Comparison of ENCODE assay signal across 11 mouse cellular contexts in genomic region chrX:153500047-153500345, GRCm38 (mm10). TPM values are rescaled to one million over a fixed set of nuclear protein-coding genes. Genes with fewer than 3 reads are reported as not detected.
DNase-seq lines count a peak whose midpoint lies in the region; ATAC-seq and TF ChIP-seq lines count a peak whose summit lies in the region.
"Had no signal": no experiment of that assay in that cellular context is flagged by ENCODE, and none has a peak within 500 bp of the region (broad histone marks: within the 10 kb centered on the region; RNA-seq: fewer than 3 reads in every experiment).

No protein-coding gene starts in this region.

- peaks cover 15% of the 10 kb centered on the region for H3K4me1 ChIP-seq in megakaryocyte, embryonic 14.5 days
- no peaks in the 10 kb centered on the region for H3K4me1 ChIP-seq in forebrain, postnatal 0 days (ENCODE audit: insufficient read depth)
- H3K4me1 ChIP-seq in limb, embryonic 14.5 days (ENCODE audit: control insufficient read depth, insufficient read depth, low read length), result no peaks in the 10 kb centered on the region
- no peaks in the 10 kb centered on the region for H3K4me1 ChIP-seq in stomach, embryonic 15.5 days

- no peak for ATAC-seq in megakaryocyte, adult 5-6 weeks (ENCODE audit: poor library complexity, severe bottlenecking)
- ATAC-seq in forebrain, postnatal 0 days, result no peak
- ATAC-seq in limb, embryonic 14.5 days (ENCODE audit: low FRiP score, low read depth), result no peak
- ATAC-seq in stomach, embryonic 15.5 days (ENCODE audit: insufficient read depth, low FRiP score, low read depth), result no peak
- ATAC-seq in erythroid progenitor cell, adult 5-6 weeks (replicated peaks; ENCODE audit: low FRiP score, poor library complexity, severe bottlenecking), result no peak

- 28% methylated on average over 12 of the region's 12 CpGs for WGBS in forebrain, postnatal 0 days
- 27% methylated on average over 12 of the region's 12 CpGs for WGBS in limb, embryonic 14.5 days
- 26% methylated on average over 12 of the region's 12 CpGs for WGBS in stomach, embryonic 15.5 days

- peaks cover 5% of the 10 kb centered on the region for H3K27me3 ChIP-seq in megakaryocyte, embryonic 14.5 days (replicated peaks)
- H3K27me3 ChIP-seq in forebrain, postnatal 0 days (ENCODE audit: insufficient read depth, low read length), result no peaks in the 10 kb centered on the region
- no peaks in the 10 kb centered on the region for H3K27me3 ChIP-seq in limb, embryonic 14.5 days (ENCODE audit: control insufficient read depth, insufficient read depth, low read length)
- H3K27me3 ChIP-seq in stomach, embryonic 15.5 days (replicated peaks), result no peaks in the 10 kb centered on the region
- H3K27me3 ChIP-seq: CH12.LX had no signal

- TF ChIP-seq CTCF in forebrain, postnatal 0 days (IDR thresholded peaks at IDR 0.05; ENCODE audit: low read depth), result no peak

- no peak for TF ChIP-seq POLR2A in limb, embryonic 14.5 days (IDR thresholded peaks at IDR 0.05; ENCODE audit: borderline replicate concordance, extremely low read depth, insufficient read depth, insufficient read length)

- peaks cover 20% of the 10 kb centered on the region for H3K9me3 ChIP-seq in megakaryocyte, embryonic 14.5 days
- no peaks in the 10 kb centered on the region for H3K9me3 ChIP-seq in forebrain, postnatal 0 days (ENCODE audit: low read length)
- H3K9me3 ChIP-seq in limb, embryonic 14.5 days (ENCODE audit: control insufficient read depth, low read length), result no peaks in the 10 kb centered on the region
- no peaks in the 10 kb centered on the region for H3K9me3 ChIP-seq in stomach, embryonic 15.5 days

- peak overlapping the region; percentile 78 for H3K9ac ChIP-seq in forebrain, postnatal 0 days
- H3K9ac ChIP-seq in limb, embryonic 14.5 days (ENCODE audit: low read depth, low read length, severe bottlenecking), result peak overlapping the region; percentile 82
- peak overlapping the region; percentile 25; the same call in 1 of the 2 replicates for H3K9ac ChIP-seq in stomach, embryonic 15.5 days

- H3K36me3 ChIP-seq in megakaryocyte, embryonic 14.5 days (replicated peaks; ENCODE audit: low read length), result peaks cover 12% of the 10 kb centered on the region
- no peaks in the 10 kb centered on the region for H3K36me3 ChIP-seq in forebrain, postnatal 0 days (ENCODE audit: insufficient read depth)
- H3K36me3 ChIP-seq in limb, embryonic 14.5 days (ENCODE audit: control insufficient read depth, insufficient read depth, low read length), result no peaks in the 10 kb centered on the region
- H3K36me3 ChIP-seq in stomach, embryonic 15.5 days, result no peaks in the 10 kb centered on the region

- peak overlapping the region; percentile 64 for H3K4me2 ChIP-seq in forebrain, postnatal 0 days (ENCODE audit: low read depth)
- H3K4me2 ChIP-seq in limb, embryonic 14.5 days (replicated peaks; ENCODE audit: low read depth, low read length, severe bottlenecking), result peak overlapping the region; percentile 66
- H3K4me2 ChIP-seq in stomach, embryonic 15.5 days, result peak overlapping the region; percentile 65

- H3K4me3 ChIP-seq in megakaryocyte, embryonic 14.5 days (replicated peaks), result peak overlapping the region; percentile 95
- peak overlapping the region; percentile 50 for H3K4me3 ChIP-seq in forebrain, postnatal 0 days (ENCODE audit: low read depth, low read length)
- H3K4me3 ChIP-seq in limb, embryonic 14.5 days (replicated peaks; ENCODE audit: low read length), result peak overlapping the region; percentile 58
- peak overlapping the region; percentile 58 for H3K4me3 ChIP-seq in stomach, embryonic 15.5 days (replicated peaks)

- H3K27ac ChIP-seq in forebrain, postnatal 0 days (ENCODE audit: low read depth, low read length), result peak overlapping the region; percentile 97
- 0 out of 2 replicates have a peak overlapping the region, but pooled peaks have one; percentile 5 for H3K27ac ChIP-seq in limb, embryonic 14.5 days (replicated peaks; ENCODE audit: low read depth, low read length)
- H3K27ac ChIP-seq in stomach, embryonic 15.5 days, result no peak overlapping the region

- peak; percentile 13 for DNase-seq in embryo, embryonic 10 days (ENCODE audit: low spot score)
- DNase-seq in embryo, embryonic 9.5 days (ENCODE audit: extremely low spot score), result no peak
- DNase-seq in forebrain, postnatal 0 days, result peak; percentile 30
- DNase-seq in limb, embryonic 14.5 days (ENCODE audit: low spot score), result no peak

RNA-seq across cellular contexts. Expression of gene Ubqln2, which starts 2.0 kb away (rescaled TPM):
- polyA plus RNA-seq in megakaryocyte, embryonic 14.5 days (2012; ENCODE audit: insufficient read depth, low replicate concordance), result 50.3 and 158 TPM in 2 replicates
- total RNA-seq in megakaryocyte, adult 5-6 weeks (2015), result 46.0 and 46.4 TPM in 2 replicates
- total RNA-seq in megakaryocyte, adult 5-6 weeks (2017), result 6.6 and 10.0 TPM in 2 replicates
- total RNA-seq in forebrain, postnatal 0 days (2014; rRNA removed), result 52.2 and 87.1 TPM in 2 replicates
- 41.2 and 53.9 TPM in 2 replicates for polyA plus RNA-seq in forebrain, postnatal 0 days (2015; fragmentation: Nextera tagmentation; extraction: Ambion mirVana)
- polyA plus RNA-seq in limb, embryonic 14.5 days (2012; rRNA removed), result 64.4 and 86.6 TPM in 2 replicates
- 29.2 and 31.9 TPM in 2 replicates for polyA plus RNA-seq in limb, embryonic 14.5 days (2014; fragmentation: Nextera tagmentation; extraction: Ambion mirVana)
- 19.5 and 22.1 TPM in 2 replicates for polyA plus RNA-seq in stomach, embryonic 15.5 days (2015; fragmentation: Nextera tagmentation; extraction: Ambion mirVana)
- total RNA-seq in erythroid progenitor cell, adult 5-6 weeks (2015; ENCODE audit: low replicate concordance), result 12.6 and 13.0 TPM in 2 replicates
- total RNA-seq in erythroid progenitor cell, adult 5-6 weeks (2017; ENCODE audit: low replicate concordance), result 0.98 and 1.0 TPM in 2 replicates
- total RNA-seq: CH12.LX had no signal

RNA-seq across cellular contexts. Expression of gene Cypt3, which starts 58.4 kb away (rescaled TPM):
- not detected in 2 replicates for polyA plus RNA-seq in megakaryocyte, embryonic 14.5 days (2012; ENCODE audit: insufficient read depth, low replicate concordance)
- total RNA-seq in megakaryocyte, adult 5-6 weeks (2015), result not detected in 2 replicates
- not detected in 2 replicates for total RNA-seq in megakaryocyte, adult 5-6 weeks (2017)
- not detected in 2 replicates for total RNA-seq in forebrain, postnatal 0 days (2014; rRNA removed)
- polyA plus RNA-seq in forebrain, postnatal 0 days (2015; fragmentation: Nextera tagmentation; extraction: Ambion mirVana), result not detected in 2 replicates
- polyA plus RNA-seq in limb, embryonic 14.5 days (2012; rRNA removed), result not detected in 2 replicates
- not detected in 2 replicates for polyA plus RNA-seq in limb, embryonic 14.5 days (2014; fragmentation: Nextera tagmentation; extraction: Ambion mirVana)
- polyA plus RNA-seq in stomach, embryonic 15.5 days (2015; fragmentation: Nextera tagmentation; extraction: Ambion mirVana), result not detected in 2 replicates
- not detected in 2 replicates for total RNA-seq in erythroid progenitor cell, adult 5-6 weeks (2015; ENCODE audit: low replicate concordance)
- total RNA-seq in erythroid progenitor cell, adult 5-6 weeks (2017; ENCODE audit: low replicate concordance), result not detected in 2 replicates
- total RNA-seq: CH12.LX; gastrocnemius, postnatal 36 days had no signal
- polyA plus RNA-seq: spleen, adult 2 months had no signal

Comparison
In these comparisons a context has a peak if more than half of its experiments do, and no peak if none do; other contexts are left out.
1. DNase-seq: peak in embryo, embryonic 10 days (single experiment) and forebrain, postnatal 0 days (single experiment); none in embryo, embryonic 9.5 days (single experiment) and limb, embryonic 14.5 days (single experiment).
2. H3K9ac ChIP-seq: peak in every context shown above with its lines; median percentile 82 in limb, embryonic 14.5 days; 78 in forebrain, postnatal 0 days; 25 in stomach, embryonic 15.5 days.
3. Peak in every context shown above with its lines, with median percentiles within 50 percentile points of each other: H3K4me3 ChIP-seq and H3K4me2 ChIP-seq.